Mouse (Mus musculus): ENCODE results near the gene Fggy. TPM values are rescaled to one million over a fixed set of nuclear protein-coding genes. Genes with fewer than 3 reads are reported as not detected.
A peak's percentile ranks its signal among the peaks of the same experiment; 100 is the strongest.

The Fggy gene
- polyA plus RNA-seq, 1 experiment from 2014 or later = 10.8 TPM

DNA sequence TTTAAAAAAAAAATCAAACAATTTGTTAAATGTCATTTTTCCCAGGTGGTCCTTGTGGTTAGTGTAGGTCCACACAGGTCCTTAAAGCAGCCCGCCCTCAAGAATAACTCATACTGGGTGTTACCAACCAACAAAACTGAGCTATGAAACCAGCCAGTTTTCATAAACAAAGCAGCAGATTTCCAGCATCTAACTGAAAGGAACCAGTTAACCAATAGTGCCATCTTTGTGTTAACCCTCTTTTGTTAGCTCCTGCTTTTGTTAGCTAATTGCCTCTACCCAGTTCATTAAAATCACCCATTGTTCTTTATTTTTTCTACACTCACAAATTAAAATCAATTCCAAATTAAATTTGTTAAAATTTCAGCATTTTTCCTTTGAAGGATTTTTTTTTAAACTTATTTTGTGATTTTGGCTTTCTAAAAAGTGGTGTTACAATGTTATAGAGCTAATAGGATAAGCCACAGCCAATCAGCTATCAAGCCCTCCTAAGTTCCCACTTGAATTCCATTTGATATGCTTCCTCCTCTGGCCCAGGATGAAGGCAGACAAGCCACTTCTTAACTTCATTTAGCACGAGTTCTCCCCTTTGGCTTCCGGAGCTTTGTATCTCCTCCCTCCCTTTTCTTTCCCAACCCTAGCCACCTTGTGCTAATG, 15.8 kb upstream of the Fggy start:
- DNase-seq (ENCODE audit: low spot score) = no peak
- no peaks in the 10 kb centered on the region for H3K4me1 ChIP-seq (ENCODE audit: control insufficient read depth, insufficient read depth, low read length)
- H3K27me3 ChIP-seq (ENCODE audit: control insufficient read depth, insufficient read depth, low read length) = no peaks in the 10 kb centered on the region
- no peaks in the 10 kb centered on the region for H3K9me3 ChIP-seq (ENCODE audit: control insufficient read depth, low read length)
- no peak overlapping the region for H3K27ac ChIP-seq (ENCODE audit: low read depth, low read length)
- no peak for ATAC-seq (ENCODE audit: insufficient read depth, low FRiP score, low TSS enrichment)
- H3K9ac ChIP-seq (ENCODE audit: low read length) = no peak overlapping the region
- no peak overlapping the region for H3K4me2 ChIP-seq (ENCODE audit: low read depth)
- 77% methylated on average over 3 of the region's 3 CpGs for WGBS
- no peaks in the 10 kb centered on the region for H3K36me3 ChIP-seq (ENCODE audit: control insufficient read depth, insufficient read depth, low read length)
- no peak overlapping the region for H3K4me3 ChIP-seq (ENCODE audit: low read depth, low read length)

DNA sequence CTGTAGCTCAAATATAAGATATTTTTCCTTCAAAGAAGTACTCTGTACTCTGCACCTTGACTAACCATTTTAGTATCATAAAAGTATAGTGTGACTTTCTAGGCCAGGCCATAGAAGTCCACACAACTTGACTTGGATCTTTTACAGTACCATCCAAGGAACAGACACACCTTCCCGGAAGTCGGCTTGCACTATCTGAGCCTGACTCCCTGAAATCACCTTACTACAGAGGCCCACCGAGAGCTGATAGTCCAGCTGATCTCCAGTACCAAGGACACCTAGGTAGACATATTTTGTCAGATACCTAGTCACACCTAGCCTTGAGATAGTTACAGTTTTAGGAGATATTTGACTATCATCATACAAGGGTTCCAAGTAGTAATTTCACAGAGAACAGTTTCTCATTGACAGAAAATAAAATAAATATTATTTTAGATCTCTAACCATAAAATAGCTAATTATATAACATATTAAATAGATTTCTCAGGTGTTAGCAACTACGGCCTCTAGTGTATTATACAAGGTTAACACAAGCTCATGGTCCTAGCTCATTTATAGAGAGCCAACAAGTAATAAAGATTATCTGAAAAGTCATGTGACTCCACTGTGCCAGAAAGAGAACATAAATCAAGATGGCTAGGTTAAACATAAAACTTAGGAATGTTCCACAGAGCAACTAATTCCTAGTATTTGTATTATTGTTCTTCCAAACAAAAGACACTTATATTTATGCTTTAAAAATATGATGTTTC, 15.1 kb upstream of the Fggy start:
- Histone ChIP-seq H3K9ac (ENCODE audit: low read length) (no peak overlapping the region), H3K9me3 (ENCODE audit: control insufficient read depth, low read length) (no peaks in the 10 kb centered on the region), H3K27me3 (ENCODE audit: control insufficient read depth, insufficient read depth, low read length) (no peaks in the 10 kb centered on the region), H3K36me3 (ENCODE audit: control insufficient read depth, insufficient read depth, low read length) (no peaks in the 10 kb centered on the region), H3K4me1 (ENCODE audit: control insufficient read depth, insufficient read depth, low read length) (no peaks in the 10 kb centered on the region), H3K27ac (ENCODE audit: low read depth, low read length) (no peak overlapping the region), H3K4me3 (ENCODE audit: low read depth, low read length) (no peak overlapping the region), H3K4me2 (ENCODE audit: low read depth) (no peak overlapping the region)
- DNase-seq (ENCODE audit: low spot score) = no peak
- no peak for ATAC-seq (ENCODE audit: insufficient read depth, low FRiP score, low TSS enrichment)
- 94% methylated on average over 4 of the region's 4 CpGs for WGBS

GRCm38 (mm10) chr4:95543529-95543928, 13.8 kb upstream of the Fggy start:
- no peaks in the 10 kb centered on the region for H3K36me3 ChIP-seq (ENCODE audit: control insufficient read depth, insufficient read depth, low read length)
- no peaks in the 10 kb centered on the region for H3K9me3 ChIP-seq (ENCODE audit: control insufficient read depth, low read length)
- no peaks in the 10 kb centered on the region for H3K4me1 ChIP-seq (ENCODE audit: control insufficient read depth, insufficient read depth, low read length)
- DNase-seq (ENCODE audit: low spot score) (no peak), ATAC-seq (ENCODE audit: insufficient read depth, low FRiP score, low TSS enrichment) (no peak)
- WGBS = 94% methylated on average over 4 of the region's 4 CpGs
- no peak overlapping the region for H3K4me3 ChIP-seq (ENCODE audit: low read depth, low read length)
- no peak overlapping the region for H3K9ac ChIP-seq (ENCODE audit: low read length)
- no peaks in the 10 kb centered on the region for H3K27me3 ChIP-seq (ENCODE audit: control insufficient read depth, insufficient read depth, low read length)
- no peak overlapping the region for H3K4me2 ChIP-seq (ENCODE audit: low read depth)
- no peak overlapping the region for H3K27ac ChIP-seq (ENCODE audit: low read depth, low read length)

GRCm38 (mm10) chr4:95556663-95557332, 509 bp upstream of the Fggy start:
- ATAC-seq (ENCODE audit: insufficient read depth, low FRiP score, low TSS enrichment) = peak; percentile 64
- WGBS = 48% methylated on average over 16 of the region's 16 CpGs
- 0 out of 2 replicates have a peak overlapping the region, but pooled peaks have one; percentile 46 for H3K27ac ChIP-seq (ENCODE audit: low read depth, low read length)

GRCm38 (mm10) chr4:95558271-95558888, 1.1 kb downstream of the Fggy start:
- ATAC-seq (ENCODE audit: insufficient read depth, low FRiP score, low TSS enrichment) (no peak), DNase-seq (ENCODE audit: low spot score) (no peak)
- no peaks in the 10 kb centered on the region for H3K36me3 ChIP-seq (ENCODE audit: control insufficient read depth, insufficient read depth, low read length)
- H3K4me2 ChIP-seq (ENCODE audit: low read depth) = no peak overlapping the region
- no peak overlapping the region for H3K4me3 ChIP-seq (ENCODE audit: low read depth, low read length)
- no peaks in the 10 kb centered on the region; the same call in 1 of the 2 replicates for H3K4me1 ChIP-seq (ENCODE audit: control insufficient read depth, insufficient read depth, low read length)
- H3K9ac ChIP-seq (ENCODE audit: low read length) = no peak overlapping the region
- no peak overlapping the region for H3K27ac ChIP-seq (ENCODE audit: low read depth, low read length)
- WGBS = 89% methylated on average over 4 of the region's 4 CpGs
- no peaks in the 10 kb centered on the region for H3K9me3 ChIP-seq (ENCODE audit: control insufficient read depth, low read length)
- H3K27me3 ChIP-seq (ENCODE audit: control insufficient read depth, insufficient read depth, low read length) = no peaks in the 10 kb centered on the region

More at GRCm38 (mm10) chr4:95556663-95557332, 509 bp upstream of the Fggy start:
- Histone ChIP-seq H3K36me3 (ENCODE audit: control insufficient read depth, insufficient read depth, low read length) (no peaks in the 10 kb centered on the region), H3K9me3 (ENCODE audit: control insufficient read depth, low read length) (no peaks in the 10 kb centered on the region), H3K4me2 (ENCODE audit: low read depth) (peak overlapping the region; percentile 60), H3K4me1 (ENCODE audit: control insufficient read depth, insufficient read depth, low read length) (no peaks in the 10 kb centered on the region; the same call in 1 of the 2 replicates), H3K4me3 (ENCODE audit: low read depth, low read length) (peak overlapping the region; percentile 35), H3K9ac (ENCODE audit: low read length) (peak overlapping the region; percentile 53), H3K27me3 (ENCODE audit: control insufficient read depth, insufficient read depth, low read length) (no peaks in the 10 kb centered on the region)
- DNase-seq (ENCODE audit: low spot score) = no peak

DNA sequence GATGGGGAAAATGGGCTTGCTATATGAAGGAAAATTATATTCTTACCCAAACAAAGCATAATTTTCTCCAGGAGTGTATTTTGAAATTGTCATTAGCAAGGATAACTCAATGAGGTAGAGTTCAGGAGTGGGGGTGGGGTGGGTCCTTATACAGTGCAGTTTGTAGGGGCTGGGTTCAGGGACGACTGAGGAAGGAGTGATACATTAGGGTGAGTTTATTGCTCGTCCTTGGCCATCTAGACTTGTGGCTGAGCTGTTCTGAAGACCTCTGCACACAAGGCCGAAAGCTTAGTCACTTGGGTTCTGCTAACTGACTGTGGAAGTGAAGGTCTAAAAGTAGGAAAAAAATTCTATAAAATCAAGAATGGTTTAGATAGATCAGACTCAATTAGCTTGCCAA, 14.3 kb downstream of the Fggy start:
- no peak for DNase-seq (ENCODE audit: low spot score)
- Histone ChIP-seq H3K4me2 (ENCODE audit: low read depth) (no peak overlapping the region), H3K4me3 (ENCODE audit: low read depth, low read length) (no peak overlapping the region), H3K27ac (ENCODE audit: low read depth, low read length) (no peak overlapping the region), H3K9me3 (ENCODE audit: control insufficient read depth, low read length) (no peaks in the 10 kb centered on the region), H3K36me3 (ENCODE audit: control insufficient read depth, insufficient read depth, low read length) (no peaks in the 10 kb centered on the region), H3K9ac (ENCODE audit: low read length) (no peak overlapping the region), H3K27me3 (ENCODE audit: control insufficient read depth, insufficient read depth, low read length) (no peaks in the 10 kb centered on the region), H3K4me1 (ENCODE audit: control insufficient read depth, insufficient read depth, low read length) (no peaks in the 10 kb centered on the region)
- ATAC-seq (ENCODE audit: insufficient read depth, low FRiP score, low TSS enrichment) = no peak
- WGBS = 88% methylated on average over 3 of the region's 3 CpGs

- Histone ChIP-seq H3K36me3 (ENCODE audit: control insufficient read depth, insufficient read depth, low read length) (no peaks in the 10 kb centered on the region), H3K4me1 (ENCODE audit: control insufficient read depth, insufficient read depth, low read length) (no peaks in the 10 kb centered on the region), H3K27ac (ENCODE audit: low read depth, low read length) (no peak overlapping the region), H3K4me2 (ENCODE audit: low read depth) (no peak overlapping the region), H3K9ac (ENCODE audit: low read length) (no peak overlapping the region), H3K27me3 (ENCODE audit: control insufficient read depth, insufficient read depth, low read length) (no peaks in the 10 kb centered on the region), H3K9me3 (ENCODE audit: control insufficient read depth, low read length) (no peaks in the 10 kb centered on the region), H3K4me3 (ENCODE audit: low read depth, low read length) (no peak overlapping the region)
- DNase-seq (ENCODE audit: low spot score) (no peak), ATAC-seq (ENCODE audit: insufficient read depth, low FRiP score, low TSS enrichment) (no peak)
These were observed 16.4 kb downstream of the Fggy start for GRCm38 (mm10) chr4:95573704-95574103.

DNA sequence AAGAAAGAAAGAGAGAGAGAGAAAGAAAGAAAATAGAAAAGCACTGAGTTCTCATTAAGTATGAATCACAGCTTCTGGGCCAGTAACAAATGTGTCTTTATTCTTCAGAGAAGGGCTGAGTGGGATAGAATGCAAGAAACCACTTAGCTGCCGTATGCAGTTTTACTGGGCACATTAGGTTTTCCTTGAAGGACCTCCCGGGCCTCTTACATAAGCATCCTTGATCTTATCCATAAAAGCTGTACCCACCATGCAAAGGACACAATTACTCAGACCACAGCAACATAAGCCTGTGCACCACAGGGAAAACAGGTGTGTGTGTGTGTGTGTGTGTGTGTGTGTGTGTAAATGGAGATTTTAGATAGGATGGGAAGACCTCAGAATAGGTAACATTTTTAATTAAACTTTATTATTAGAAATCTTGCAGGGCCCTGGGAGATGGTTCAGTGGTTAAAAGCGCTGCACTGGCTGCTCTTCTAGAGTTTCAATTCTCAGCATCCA, 18.2 kb downstream of the Fggy start:
- WGBS = 83% methylated on average over 3 of the region's 3 CpGs
- ATAC-seq (ENCODE audit: insufficient read depth, low FRiP score, low TSS enrichment) (no peak), DNase-seq (ENCODE audit: low spot score) (no peak)
- no peaks in the 10 kb centered on the region for H3K4me1 ChIP-seq (ENCODE audit: control insufficient read depth, insufficient read depth, low read length)
- no peak overlapping the region for H3K27ac ChIP-seq (ENCODE audit: low read depth, low read length)
- H3K36me3 ChIP-seq (ENCODE audit: control insufficient read depth, insufficient read depth, low read length) = no peaks in the 10 kb centered on the region
- H3K4me2 ChIP-seq (ENCODE audit: low read depth) = no peak overlapping the region
- no peaks in the 10 kb centered on the region for H3K9me3 ChIP-seq (ENCODE audit: control insufficient read depth, low read length)
- H3K9ac ChIP-seq (ENCODE audit: low read length) = no peak overlapping the region
- H3K4me3 ChIP-seq (ENCODE audit: low read depth, low read length) = no peak overlapping the region
- H3K27me3 ChIP-seq (ENCODE audit: control insufficient read depth, insufficient read depth, low read length) = no peaks in the 10 kb centered on the region

Data from neural tube, embryonic 11.5 days (tissue).